Mouse (Mus musculus) MEL-GATA-1-ER (cell line): Measurements from ENCODE around the gene Hivep3.

Source experiments
- DNase-seq: peaks from one replicate; pipeline ENCODE4 v3.0.0-alpha.2; 2012; ENCODE audit warnings: low read depth; ENCODE audit errors: extremely low read depth

Hivep3 gene

DNA sequence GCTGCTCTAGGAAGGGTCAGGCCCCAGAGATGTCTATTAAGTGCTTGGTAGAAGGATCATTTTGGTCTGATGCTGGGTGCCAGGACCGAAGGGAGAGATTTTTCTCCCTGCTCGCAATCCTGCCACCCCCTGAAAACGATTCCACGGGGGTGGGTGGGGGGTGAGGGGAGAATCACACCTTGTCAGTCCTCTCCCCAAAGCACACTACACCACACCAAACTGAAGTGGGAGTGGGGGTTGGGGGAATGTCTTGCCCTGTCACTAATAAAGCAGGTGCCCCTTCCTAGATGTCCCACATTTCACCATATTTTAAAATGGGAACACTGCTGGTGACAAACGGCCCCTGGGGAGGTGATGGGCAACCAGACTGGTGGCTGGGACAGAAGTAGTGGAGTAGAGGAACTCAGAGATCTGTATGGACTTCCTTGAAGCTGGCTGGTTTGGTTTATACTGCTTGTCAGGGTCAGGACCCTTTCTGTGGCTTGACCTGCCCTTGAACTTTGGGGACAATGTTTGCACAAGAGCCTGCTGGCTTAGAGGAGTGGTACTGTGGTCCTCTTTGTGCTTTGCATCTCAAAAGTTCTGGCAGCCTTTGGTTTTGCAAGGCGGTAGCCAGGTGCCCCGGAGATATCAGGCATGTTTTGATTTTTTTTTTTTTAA is 81.7 kb downstream of the Hivep3 start:
- DNase-seq: no peak

DNA sequence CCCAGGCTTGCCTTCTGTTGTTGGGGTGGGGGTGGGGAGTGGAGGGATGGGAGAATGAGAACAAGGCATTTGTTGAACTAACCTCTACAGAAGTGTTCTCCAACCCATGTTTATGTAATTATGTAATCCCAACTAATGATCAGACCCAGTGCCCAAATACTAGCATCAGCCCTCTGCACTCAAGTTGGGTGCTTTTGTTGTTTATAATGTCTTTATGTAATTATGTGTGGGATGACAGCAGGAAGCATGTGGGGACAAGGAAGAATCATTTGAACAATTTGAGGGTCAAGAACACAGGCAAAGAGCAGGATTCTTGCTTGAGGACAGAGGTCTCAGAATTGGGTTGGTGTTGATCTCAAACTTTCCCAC is 82.2 kb downstream of the Hivep3 start:
- DNase-seq: no peak

DNA sequence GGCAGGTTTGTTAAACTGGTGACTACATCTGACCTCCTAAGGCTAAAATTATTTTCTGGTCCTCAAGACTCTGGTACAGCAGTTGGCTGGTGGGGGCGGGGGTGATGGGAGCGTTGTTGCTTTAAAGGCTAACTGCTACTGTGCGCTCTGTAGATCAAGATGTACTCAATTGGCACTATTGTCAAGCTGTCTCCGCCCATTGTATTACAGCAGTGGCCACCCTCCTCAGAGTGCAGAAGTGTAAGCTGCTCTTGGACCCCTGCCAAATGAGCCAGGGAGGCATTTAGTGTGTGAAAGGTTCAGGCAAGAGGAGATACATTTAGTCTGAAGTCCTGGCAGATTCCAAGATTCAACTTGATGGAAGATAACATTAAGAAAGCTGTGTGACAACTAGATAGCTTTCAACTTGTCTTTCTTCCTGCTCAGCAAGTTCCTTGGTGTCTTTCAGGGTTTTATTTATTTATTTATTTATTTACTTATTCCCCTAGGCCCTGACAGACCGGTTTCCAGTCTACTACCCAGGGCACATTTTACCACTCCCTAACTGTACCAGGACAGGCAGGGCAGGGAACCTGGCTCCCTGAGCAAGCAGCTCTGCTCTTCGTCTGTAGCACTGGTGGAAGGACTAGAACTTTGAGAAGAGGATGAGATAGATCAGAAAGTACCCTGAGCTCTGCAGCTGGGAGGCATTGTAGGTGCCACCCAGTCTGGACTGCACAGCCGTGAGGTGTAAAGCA is 83.2 kb downstream of the Hivep3 start:
- no peak for DNase-seq

DNA sequence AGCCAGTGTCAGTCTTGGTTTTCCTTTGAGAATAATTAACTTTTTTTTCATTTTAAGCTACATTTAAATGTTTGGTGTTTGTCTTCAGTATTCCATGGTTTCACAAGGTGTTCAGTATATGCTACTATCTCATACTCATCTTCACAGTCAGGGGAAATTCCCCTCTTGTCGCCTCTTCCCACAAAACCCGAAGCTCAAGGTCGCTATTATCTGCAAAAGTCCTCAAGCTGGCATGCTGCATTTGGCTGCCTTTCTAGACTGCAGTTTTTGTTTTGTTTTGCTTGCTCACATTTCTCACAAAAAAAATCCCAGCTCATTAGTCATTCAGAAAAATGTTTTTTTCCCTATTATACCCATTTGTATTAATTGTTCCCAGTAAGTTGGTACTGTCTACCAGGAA is 92.4 kb downstream of the Hivep3 start:
- DNase-seq: no peak

DNA sequence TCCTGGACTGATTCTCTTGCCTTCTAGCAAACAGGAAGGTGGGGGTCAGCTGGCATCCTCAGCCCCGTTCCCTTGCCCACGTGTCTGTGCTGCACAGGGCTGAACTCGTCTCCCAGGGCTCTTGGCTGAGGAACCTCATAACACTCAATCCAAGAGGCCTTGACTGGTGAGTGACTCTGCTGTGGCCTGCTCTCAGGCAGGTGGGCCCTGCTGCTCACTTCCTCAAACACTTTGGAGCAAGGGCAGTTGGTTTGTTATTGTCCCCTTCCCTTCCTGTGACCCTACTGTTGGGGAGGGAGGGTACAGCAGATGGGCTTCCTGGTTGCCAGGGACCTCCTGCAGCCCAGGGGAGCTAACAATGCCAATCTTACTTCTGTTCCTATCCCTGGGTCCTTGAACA is 94.8 kb downstream of the Hivep3 start:
- DNase-seq: no peak

DNA sequence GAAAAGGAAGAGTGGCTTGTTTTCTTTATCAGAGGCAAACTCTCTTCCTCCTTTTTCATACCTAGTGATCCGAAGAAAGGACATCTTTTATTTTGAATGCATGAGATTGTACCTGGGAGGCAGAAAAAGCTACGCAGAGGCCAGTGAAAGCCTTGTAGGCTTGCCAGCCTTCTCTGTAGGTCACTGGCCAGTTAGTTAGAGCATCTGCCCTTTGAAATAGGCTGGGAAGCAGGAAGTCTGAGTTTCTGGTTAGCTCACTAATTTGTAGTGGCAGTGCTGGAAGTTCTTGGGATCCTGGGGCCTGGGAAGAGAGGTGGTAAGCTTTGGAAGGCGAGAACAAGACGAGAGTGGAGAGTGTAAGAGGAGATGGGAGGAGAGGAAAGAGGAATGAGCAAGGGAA is 95.4 kb downstream of the Hivep3 start:
- no peak for DNase-seq

DNA sequence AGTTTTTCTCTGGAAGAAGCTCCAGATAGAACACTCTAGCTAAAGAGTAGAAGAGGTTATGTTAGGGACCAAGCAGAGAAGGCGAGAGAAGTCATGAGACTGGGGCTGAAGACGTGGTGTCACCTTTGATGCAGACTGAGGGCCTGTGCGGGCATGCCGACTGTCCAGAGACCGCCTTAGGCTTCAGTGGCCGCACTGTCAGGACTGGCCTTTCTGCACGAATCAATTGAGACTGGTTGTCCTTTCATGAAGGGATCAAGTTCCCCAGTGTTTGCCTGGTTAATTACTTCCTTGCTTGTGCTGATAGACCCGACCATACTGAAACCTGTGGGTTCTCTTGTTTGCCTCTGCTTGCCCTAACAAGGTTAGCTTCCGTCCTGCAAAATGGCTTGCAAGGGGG is 99.7 kb downstream of the Hivep3 start:
- DNase-seq: no peak

DNA sequence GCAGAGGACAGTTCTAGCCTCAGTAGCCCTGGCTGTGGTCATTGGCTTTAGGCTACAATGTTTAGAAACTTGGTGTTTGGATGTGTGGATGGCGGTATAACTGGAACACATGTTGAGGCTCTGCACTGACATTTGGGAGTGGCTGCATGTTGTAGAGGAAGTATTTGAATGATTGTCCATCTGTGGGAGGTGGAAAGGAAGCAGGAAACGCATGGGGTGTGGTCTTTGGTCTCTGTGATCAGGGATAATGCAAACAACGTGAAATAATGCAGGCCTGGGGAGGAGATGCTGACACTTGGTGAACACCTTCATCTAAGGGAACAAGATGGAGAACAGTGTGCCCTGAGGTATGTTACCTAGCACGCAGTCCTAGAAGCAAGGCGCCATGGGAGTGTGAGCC is 100.3 kb downstream of the Hivep3 start:
- DNase-seq: no peak

DNA sequence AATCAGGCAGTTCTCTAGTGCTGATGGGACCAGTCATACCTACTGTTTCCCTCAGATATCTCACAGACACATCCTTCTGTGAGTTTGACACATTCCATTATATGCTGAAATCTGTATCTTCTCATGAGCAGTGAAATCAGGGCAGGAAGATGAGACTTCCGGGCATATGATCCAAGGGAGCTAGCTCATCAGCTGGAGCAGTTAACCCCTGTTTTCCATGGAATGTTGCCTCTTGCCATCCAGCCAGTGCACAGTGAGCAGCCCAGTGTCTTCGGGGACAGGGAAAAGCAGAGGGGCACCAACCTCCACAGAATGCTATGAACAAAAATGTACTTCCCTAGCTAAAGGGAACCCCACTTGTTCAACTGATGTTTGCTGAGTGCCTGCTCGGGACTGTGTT is 102.6 kb downstream of the Hivep3 start:
- no peak for DNase-seq

DNA sequence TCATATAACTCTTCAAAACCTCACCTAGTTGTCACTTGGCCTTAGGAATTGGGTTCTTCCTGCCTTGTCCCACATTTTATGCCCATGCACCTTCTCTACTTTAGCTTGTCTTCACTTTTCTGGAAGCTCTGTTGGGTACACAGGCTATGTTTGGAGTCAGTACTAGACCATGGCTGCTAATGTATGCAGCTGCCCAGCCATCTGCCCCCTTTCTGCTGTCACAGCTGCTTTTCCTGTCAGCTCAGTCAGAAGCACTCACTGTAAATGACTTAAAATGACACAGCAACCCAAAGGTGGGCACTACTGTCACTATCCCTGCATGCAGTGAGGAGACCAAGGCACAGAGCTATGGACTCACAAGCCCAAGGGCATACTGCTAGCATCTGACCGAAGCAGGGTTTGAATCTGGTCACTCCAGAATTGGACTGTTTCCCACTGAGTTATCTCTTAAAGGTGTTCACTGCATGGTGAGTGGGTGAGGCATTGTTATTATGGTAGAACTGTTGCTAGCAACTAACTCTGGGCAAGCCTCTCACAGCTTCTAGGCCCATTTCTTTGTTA is 104.0 kb downstream of the Hivep3 start:
- DNase-seq: no peak

DNA sequence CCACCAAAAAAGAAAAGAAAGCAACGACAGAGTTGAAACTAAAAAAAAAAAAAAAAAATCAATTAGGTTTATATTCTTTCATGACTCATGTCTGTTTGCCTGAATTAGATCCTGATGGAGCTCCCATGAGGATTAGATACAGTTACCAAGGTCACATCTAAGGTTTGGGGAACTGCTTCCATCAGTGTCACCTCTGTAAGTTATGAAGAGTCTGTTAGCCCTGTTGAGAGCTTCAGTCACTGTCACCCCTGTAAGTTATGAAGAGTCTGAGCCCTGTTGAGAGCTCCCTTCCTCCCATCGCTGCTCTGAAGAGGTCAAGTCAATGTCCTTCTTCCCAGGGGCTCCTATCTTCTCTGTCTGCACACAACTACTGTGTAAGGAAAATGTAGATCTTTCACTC is 104.7 kb downstream of the Hivep3 start:
- DNase-seq: no peak

DNA sequence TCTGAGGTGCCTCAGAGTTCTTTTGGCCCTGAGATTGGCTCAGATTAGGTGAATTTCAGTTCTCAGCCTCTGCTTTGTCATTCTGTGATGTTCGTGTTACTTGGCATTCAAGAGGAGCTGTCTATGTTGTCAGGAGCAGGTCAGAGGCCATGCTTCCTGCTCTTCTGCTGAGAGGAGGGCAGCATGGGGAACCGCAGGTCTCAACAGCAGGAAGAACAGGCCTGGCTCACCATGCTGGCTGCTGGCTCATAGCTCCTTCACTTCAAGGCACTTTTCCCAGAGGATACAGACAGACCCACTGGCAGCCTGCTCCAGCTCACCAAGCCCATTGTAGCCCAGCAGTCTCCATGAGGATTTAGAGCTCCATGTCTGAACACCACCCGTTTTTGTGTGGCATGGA is 109.7 kb downstream of the Hivep3 start:
- no peak for DNase-seq

DNA sequence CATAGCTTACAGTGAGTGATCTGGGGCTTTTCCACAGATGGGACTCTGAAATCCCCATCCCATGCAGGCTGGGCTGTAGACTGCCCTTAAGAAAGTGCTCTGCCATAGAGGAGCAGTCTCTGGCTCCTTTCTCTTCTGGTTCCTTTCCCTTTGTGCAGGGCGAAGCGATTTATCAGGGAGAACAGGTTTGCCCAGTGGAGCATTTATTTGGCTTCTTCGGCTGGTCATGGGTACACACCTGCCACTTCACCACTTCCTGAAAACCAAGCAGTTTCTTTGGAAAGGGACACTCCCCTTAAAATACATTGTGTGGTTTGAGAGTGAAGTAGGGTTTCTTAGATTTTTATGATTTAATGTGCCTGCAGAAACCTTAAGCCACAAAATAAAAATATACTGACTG is 110.7 kb downstream of the Hivep3 start:
- no peak for DNase-seq

DNA sequence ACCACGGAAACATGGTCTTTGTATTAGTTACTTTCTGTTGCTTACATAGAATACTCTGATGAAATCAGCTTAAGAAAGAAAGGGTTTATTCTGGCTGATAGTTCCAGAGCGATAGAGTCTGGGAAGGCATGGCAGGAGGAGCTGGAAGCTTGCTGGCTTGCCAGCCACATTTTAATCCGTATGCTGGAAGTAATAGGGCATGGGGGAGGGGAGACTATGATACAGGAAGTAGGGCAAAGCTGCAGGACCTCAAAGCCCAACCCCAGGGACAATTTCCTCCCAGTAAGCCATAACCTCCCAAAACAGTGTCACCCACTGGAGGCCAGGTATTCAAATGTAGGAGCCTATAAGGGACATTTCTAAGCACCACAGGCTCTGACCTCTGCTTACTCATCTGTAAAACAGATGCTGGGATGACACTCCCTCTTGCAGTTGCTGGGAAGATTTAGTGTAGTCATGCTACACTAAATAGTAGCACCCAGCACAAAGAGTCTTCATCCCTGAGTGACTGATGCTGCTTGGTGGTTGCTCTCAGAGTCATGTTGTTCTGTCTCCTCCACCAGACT is 112.1 kb downstream of the Hivep3 start:
- no peak for DNase-seq

DNA sequence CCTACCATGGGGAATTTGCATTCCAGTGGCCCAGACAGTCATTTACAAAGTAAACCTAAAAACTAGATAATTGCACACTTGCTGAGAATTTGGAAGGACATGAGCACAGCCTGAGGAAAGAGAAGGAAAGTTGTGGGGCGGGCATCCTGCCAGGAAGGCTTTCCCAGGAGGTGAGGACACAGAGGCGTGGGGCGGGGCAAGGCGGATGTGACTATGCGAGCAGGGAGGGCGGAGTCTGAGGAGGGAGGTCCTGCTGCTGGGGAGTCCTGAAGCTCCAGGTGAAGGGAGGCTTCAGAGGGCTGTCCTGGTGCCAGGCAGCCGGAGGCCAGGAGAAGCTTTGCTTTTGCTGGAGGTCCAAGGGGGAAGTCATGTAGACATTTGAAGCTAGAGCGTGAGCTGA is 118.9 kb downstream of the Hivep3 start:
- DNase-seq: no peak

DNA sequence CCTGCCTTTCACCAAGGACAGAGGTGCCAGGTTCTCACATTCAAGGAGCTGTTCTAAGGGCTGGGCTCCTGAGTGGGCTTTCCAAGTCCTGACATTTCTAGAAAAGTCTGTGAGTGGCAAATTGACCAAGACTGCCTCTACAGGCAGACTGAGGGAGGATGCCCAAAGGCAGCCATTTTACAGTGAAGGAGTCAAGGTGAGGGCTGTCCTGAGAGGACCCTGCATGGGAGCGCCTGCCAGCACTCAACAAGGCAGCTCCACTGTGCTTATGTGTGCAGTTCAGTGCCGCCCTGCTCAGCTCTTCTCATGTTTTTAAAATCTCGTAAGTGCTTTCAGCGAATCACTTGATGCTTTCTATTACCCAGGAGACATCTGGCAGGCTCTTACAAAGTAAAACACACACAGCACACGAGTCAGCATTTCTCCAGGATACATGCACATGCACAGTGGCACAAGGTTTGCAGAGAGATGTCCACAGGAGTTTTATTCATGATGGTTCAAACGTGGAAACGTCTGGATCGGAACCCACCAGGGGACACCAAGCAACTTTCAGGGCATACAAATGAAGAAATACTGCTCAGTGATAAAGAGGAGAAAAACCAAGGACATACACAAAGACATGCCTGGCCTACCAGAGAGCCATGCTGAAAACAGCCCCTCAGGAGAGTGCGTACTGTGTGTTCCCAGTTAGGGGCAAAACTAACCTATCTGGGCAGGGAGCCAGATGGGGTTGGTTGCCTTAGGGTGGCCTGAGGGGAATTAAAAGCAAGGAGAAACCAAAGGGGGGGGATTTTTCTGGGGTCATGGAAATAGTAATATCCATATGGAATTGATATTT is 120.9 kb downstream of the Hivep3 start:
- no peak for DNase-seq

DNA sequence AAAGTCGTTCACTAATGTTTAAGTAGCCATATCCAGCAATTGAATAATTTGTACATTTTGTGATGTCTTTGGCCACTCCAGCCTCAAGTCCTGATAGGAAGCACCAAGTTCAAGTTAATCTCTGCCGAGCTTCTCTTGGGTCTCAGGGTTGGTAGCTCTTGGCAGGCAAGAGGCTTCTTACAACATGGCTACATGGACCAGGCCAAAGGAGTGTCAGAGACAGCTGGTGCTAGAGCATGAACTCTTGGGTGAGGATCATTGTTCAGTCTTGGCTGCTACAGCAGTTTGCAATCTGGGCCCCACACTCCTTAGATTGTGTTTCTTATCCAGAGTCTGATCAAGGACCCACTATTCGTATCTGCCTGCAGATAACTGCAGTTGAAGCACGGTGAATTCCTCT is 125.9 kb downstream of the Hivep3 start:
- no peak for DNase-seq

DNA sequence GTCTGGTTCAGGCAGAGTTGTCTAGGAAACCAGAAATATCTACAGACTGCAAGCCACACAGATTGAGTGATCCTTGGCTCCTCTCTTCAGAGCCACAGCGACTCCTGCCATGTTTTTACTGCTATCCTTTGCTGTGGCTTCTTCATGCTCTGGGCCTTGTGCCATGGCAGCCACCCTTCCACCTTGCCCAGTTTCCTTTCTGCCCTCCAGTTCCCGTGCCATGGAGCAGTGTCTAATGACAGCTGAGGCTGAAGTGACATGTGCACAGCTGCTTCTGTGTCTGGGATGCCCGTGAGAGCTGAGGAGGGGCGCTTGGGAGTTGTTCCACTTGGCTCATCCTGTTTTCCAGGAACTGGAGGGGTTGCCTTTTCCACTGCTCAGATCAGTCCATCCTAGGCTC is 127.4 kb downstream of the Hivep3 start:
- DNase-seq: no peak

DNA sequence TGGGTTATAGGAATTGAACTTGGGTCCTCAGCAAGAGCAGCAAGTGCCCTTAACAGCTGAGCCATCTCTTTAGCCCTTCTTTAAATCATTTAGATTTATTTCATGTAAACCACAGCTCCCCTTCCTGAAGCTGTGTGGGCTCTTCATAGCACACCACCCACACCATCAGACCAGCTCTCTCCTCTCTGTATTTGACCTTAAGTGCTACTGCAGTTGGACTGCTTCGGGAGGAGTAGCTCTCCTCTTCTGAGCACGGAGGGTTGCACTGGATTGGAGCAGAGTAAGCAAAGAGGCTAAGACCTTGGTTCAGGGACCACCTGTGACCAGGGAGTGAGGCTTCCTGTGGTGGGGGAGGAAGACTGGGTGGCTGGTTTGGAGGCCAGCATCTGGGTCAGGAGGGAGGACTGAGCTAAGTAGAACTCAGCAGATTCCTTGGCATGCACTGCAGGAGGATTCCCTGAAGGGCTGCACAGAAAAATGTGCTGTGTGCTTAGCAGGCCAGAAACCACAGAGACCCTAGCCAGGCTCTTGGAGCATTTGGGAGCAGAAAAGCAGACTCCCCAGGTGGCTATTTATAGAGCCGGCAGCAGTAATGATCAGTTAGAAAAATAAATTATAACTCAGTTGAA is 132.4 kb downstream of the Hivep3 start:
- DNase-seq: no peak

DNA sequence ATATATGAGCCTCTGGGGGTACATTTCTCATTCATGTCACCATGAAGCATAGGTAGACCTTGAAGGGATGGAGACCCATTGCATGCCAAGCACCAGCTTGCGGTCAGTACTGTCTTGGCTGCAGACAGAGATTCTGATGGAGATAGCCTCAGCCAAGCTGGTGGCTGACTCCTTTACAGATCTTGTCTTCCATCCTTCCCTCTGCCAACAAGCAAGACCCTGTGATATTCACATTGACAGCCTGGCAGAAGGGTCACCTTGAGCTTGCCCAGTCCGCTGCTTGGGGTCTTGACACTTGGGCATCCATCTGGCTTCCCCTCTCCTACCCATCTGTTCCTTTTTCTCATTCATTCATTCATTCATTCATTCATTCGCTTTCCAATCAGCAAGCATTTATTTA is 133.5 kb downstream of the Hivep3 start:
- DNase-seq: no peak

DNA sequence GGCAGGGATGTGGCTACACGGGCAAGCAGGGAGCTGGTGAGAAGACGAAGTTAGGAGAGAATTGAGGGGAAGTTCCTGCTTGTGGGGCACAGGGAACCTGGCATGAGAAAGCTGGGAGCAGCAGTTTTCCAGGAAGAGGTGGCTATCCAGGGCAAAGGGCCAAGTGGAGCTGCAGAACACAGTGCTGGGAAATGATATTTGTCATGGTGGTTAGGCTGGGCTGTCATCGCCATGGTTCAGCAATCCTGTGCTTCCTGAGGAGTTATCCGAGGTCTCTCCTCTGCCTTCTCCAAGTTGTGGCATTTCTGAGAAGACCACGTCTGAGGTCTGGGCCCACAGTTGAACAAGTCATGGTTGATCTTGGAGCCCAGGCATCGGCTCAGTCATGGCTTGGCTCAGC is 136.8 kb downstream of the Hivep3 start:
- no peak for DNase-seq
